Mouse (Mus musculus): ENCODE measurements around the gene Snd1. TPM values are rescaled to one million over a fixed set of nuclear protein-coding genes. Genes with fewer than 3 reads are reported as not detected.

Gene Snd1
- total RNA-seq, 2 experiments from 2014 or later = 80.5 to 88.1 TPM

- DNase-seq (ENCODE audit: low spot score in 2 of 2) = peak; percentile 73 to 83
- intact Hi-C loops (cut with DNase I) = loop anchor here (5.0 kb wide), 1 partner anchor 411 kb away; the partner anchor contains the start of gene Arf5
Measured at GRCm38 (mm10) chr6:28833380-28833822, 358.5 kb downstream of the Snd1 start.

GRCm38 (mm10) chr6:28834046-28834445, 359.1 kb downstream of the Snd1 start:
- no peak for DNase-seq (ENCODE audit: low spot score in 2 of 2)
- intact Hi-C loops (cut with DNase I) = loop anchor here (2.0 to 5.0 kb wide), 2 partner anchors 189 to 412 kb away; partner anchors contain the start of gene Arf5

- peak in 1 of 2 experiments; percentile 37 for DNase-seq (ENCODE audit: low spot score in 2 of 2)
- intact Hi-C loops (cut with DNase I) = loop anchor here (2.0 to 5.0 kb wide), 2 partner anchors 62 to 306 kb away; no protein-coding TSS in a partner anchor
Measured at GRCm38 (mm10) chr6:28836600-28836999, 361.7 kb downstream of the Snd1 start.

GRCm38 (mm10) chr6:28841569-28841968, 366.6 kb downstream of the Snd1 start:
- intact Hi-C loops (cut with DNase I) = no loop called here
- DNase-seq (ENCODE audit: low spot score in 2 of 2) = peak in 1 of 2 experiments; percentile 53

GRCm38 (mm10) chr6:28842375-28843276, 367.7 kb downstream of the Snd1 start:
- peak; percentile 64 to 79 for DNase-seq (ENCODE audit: low spot score in 2 of 2)
- intact Hi-C loops (cut with DNase I) = no loop called here

- no peak for DNase-seq (ENCODE audit: low spot score in 2 of 2)
- intact Hi-C loops (cut with DNase I) = no loop called here
Measured at GRCm38 (mm10) chr6:28845610-28846009, 370.7 kb downstream of the Snd1 start.

GRCm38 (mm10) chr6:28847616-28848015, 372.7 kb downstream of the Snd1 start:
- DNase-seq (ENCODE audit: low spot score in 2 of 2) = no peak
- intact Hi-C loops (cut with DNase I) = no loop called here

- no peak for DNase-seq (ENCODE audit: low spot score in 2 of 2)
- intact Hi-C loops (cut with DNase I) = no loop called here
Measured at GRCm38 (mm10) chr6:28848285-28848794, 373.4 kb downstream of the Snd1 start.

GRCm38 (mm10) chr6:28848891-28849290, 374.0 kb downstream of the Snd1 start:
- no peak for DNase-seq (ENCODE audit: low spot score in 2 of 2)
- intact Hi-C loops (cut with DNase I) = no loop called here

GRCm38 (mm10) chr6:28849317-28849716, 374.4 kb downstream of the Snd1 start:
- intact Hi-C loops (cut with DNase I) = no loop called here
- no peak for DNase-seq (ENCODE audit: low spot score in 2 of 2)

- intact Hi-C loops (cut with DNase I) = no loop called here
- no peak for DNase-seq (ENCODE audit: low spot score in 2 of 2)
Measured at GRCm38 (mm10) chr6:28850326-28850900, 375.5 kb downstream of the Snd1 start.

- DNase-seq (ENCODE audit: low spot score in 2 of 2) = no peak
- intact Hi-C loops (cut with DNase I) = no loop called here
Measured at GRCm38 (mm10) chr6:28852342-28852741, 377.4 kb downstream of the Snd1 start.

- DNase-seq (ENCODE audit: low spot score in 2 of 2) = no peak
- intact Hi-C loops (cut with DNase I) = no loop called here
Measured at GRCm38 (mm10) chr6:28853164-28853563, 378.2 kb downstream of the Snd1 start.

GRCm38 (mm10) chr6:28853654-28854053, 378.7 kb downstream of the Snd1 start:
- intact Hi-C loops (cut with DNase I) = no loop called here
- no peak for DNase-seq (ENCODE audit: low spot score in 2 of 2)

- intact Hi-C loops (cut with DNase I) = no loop called here
- DNase-seq (ENCODE audit: low spot score in 2 of 2) = peak in 1 of 2 experiments; percentile 45
Measured at GRCm38 (mm10) chr6:28854598-28854997, 379.7 kb downstream of the Snd1 start.

- intact Hi-C loops (cut with DNase I) = no loop called here
- DNase-seq (ENCODE audit: low spot score in 2 of 2) = no peak
Measured at GRCm38 (mm10) chr6:28855442-28855841, 380.5 kb downstream of the Snd1 start.

GRCm38 (mm10) chr6:28856789-28857188, 381.9 kb downstream of the Snd1 start:
- intact Hi-C loops (cut with DNase I) = no loop called here

GRCm38 (mm10) chr6:28857198-28858180, 382.6 kb downstream of the Snd1 start:
- intact Hi-C loops (cut with DNase I) = no loop called here

More at GRCm38 (mm10) chr6:28856789-28857188, 381.9 kb downstream of the Snd1 start:
- DNase-seq (ENCODE audit: low spot score in 2 of 2) = no peak

GRCm38 (mm10) chr6:28859094-28859493, 384.2 kb downstream of the Snd1 start:
- no peak for DNase-seq (ENCODE audit: low spot score in 2 of 2)
- intact Hi-C loops (cut with DNase I) = no loop called here

More at GRCm38 (mm10) chr6:28857198-28858180, 382.6 kb downstream of the Snd1 start:
- no peak for DNase-seq (ENCODE audit: low spot score in 2 of 2)

All from left cerebral cortex, postnatal 25 days (tissue).